ENCODE assay signal across 11 mouse cellular contexts in the genomic region with DNA sequence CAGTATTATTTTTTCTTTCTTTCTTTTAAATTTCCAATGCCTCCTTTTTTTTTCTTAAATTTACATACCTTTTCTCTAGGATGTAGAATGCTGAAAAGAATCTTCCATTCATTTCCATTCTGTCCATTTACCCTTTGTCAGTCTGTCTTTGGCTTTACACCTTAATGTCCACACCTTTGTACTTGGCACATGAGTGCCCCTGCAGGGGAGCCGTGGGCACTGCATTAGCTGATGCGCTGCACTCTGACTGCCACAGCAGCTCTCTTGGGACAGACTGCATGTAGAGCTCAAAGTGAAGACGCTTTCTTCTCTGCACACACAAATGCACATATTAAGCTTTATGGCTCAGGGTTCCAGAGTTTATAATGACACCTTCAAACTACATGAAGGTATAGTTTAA.
DNase-seq lines count a peak whose midpoint lies in the region; ATAC-seq and TF ChIP-seq lines count a peak whose summit lies in the region.
"Had no signal": no experiment of that assay in that cellular context is flagged by ENCODE, and none has a peak within 500 bp of the region (broad histone marks: within the 10 kb centered on the region; RNA-seq: fewer than 3 reads in every experiment).

No protein-coding gene starts in this region.

- H3K4me1 ChIP-seq in neural tube, embryonic 15.5 days: no peaks in the 10 kb centered on the region
- H3K4me1 ChIP-seq: heart, embryonic 15.5 days; liver, embryonic 13.5 days had no signal

- no peak overlapping the region for H3K4me3 ChIP-seq in left cerebral cortex, adult 2 months
- H3K4me3 ChIP-seq in neural tube, embryonic 15.5 days (replicated peaks): no peak overlapping the region
- H3K4me3 ChIP-seq: heart, embryonic 15.5 days; liver, embryonic 13.5 days had no signal

- ATAC-seq in neural tube, embryonic 15.5 days (ENCODE audit: low FRiP score): no peak

- no peaks in the 10 kb centered on the region for H3K27me3 ChIP-seq in neural tube, embryonic 15.5 days (replicated peaks)
- H3K27me3 ChIP-seq: heart, embryonic 15.5 days; liver, embryonic 13.5 days had no signal

- intact Hi-C loops in left cerebral cortex, adult 2 months (cut with DNase I): no loop called here

- no peak overlapping the region for H3K27ac ChIP-seq in left cerebral cortex, adult 2 months
- H3K27ac ChIP-seq in neural tube, embryonic 15.5 days (replicated peaks): no peak overlapping the region
- H3K27ac ChIP-seq: heart, embryonic 15.5 days; liver, embryonic 13.5 days had no signal

- TF ChIP-seq CTCF in left cerebral cortex, adult 2 months (IDR thresholded peaks at IDR 0.05): peak; percentile 27

- H3K36me3 ChIP-seq in neural tube, embryonic 15.5 days: no peaks in the 10 kb centered on the region
- H3K36me3 ChIP-seq: heart, embryonic 15.5 days; liver, embryonic 13.5 days had no signal

- H3K4me2 ChIP-seq in neural tube, embryonic 15.5 days: no peak overlapping the region
- H3K4me2 ChIP-seq: heart, embryonic 15.5 days; liver, embryonic 13.5 days had no signal

- DNase-seq in embryo, embryonic 10 days (ENCODE audit: low spot score): peak; percentile 14
- no peak for DNase-seq in embryo, embryonic 9.5 days (ENCODE audit: extremely low spot score)
- no peak for DNase-seq in left cerebral cortex, adult 2 months (ENCODE audit: extremely low spot score in 1 of 2, low spot score in 2 of 2)
- no peak for DNase-seq in left cerebral cortex, adult 9 months (ENCODE audit: low spot score in 2 of 2)
- peak; percentile 9 for DNase-seq in 416B (ENCODE audit: low read depth)
- DNase-seq in ZHBTc4 (ENCODE audit: low read depth, low spot score): peak; percentile 50
- DNase-seq in right cerebral cortex, adult 2 months (ENCODE audit: low spot score in 2 of 2): no peak
- DNase-seq: adrenal gland, postnatal 25 days; liver, embryonic 13.5 days had no signal

- WGBS in neural tube, embryonic 15.5 days: 47% methylated on average over 3 of the region's 3 CpGs

- H3K9me3 ChIP-seq in neural tube, embryonic 15.5 days (replicated peaks): no peaks in the 10 kb centered on the region
- H3K9me3 ChIP-seq: heart, embryonic 15.5 days; liver, embryonic 13.5 days had no signal

- no peak overlapping the region for H3K9ac ChIP-seq in neural tube, embryonic 15.5 days (replicated peaks)
- H3K9ac ChIP-seq: heart, embryonic 15.5 days; liver, embryonic 13.5 days had no signal

Comparison
In these comparisons a context has a peak if more than half of its experiments do, and no peak if none do; other contexts are left out.
1. DNase-seq: peak in embryo, embryonic 10 days (single experiment), 416B (single experiment) and ZHBTc4 (single experiment); none in embryo, embryonic 9.5 days (single experiment), left cerebral cortex, adult 2 months (0 of 2), left cerebral cortex, adult 9 months (0 of 2) and right cerebral cortex, adult 2 months (0 of 2).